Mouse (Mus musculus) adrenal gland, postnatal 10 days (tissue): Measurements from ENCODE around the gene Lamc3. TPM values are rescaled to one million over a fixed set of nuclear protein-coding genes. Genes with fewer than 3 reads are reported as not detected.
"Not testable (repeated sequence)": the region's sequence is repeated elsewhere in the genome, so short reads cannot be mapped to it uniquely, and the experiment has no call there.

Source experiments
- DNase-seq: peaks from one replicate; pipeline ENCODE4 v3.0.0; 2021; ENCODE audit warnings: mixed read lengths
- total RNA-seq, 2 experiments: library from RNA; stranded (reverse); gene quantifications; 2 replicates each; pipeline ENCODE4 v1.2.3; 2021

Lamc3 gene
- total RNA-seq, 2 experiments from 2014 or later, result 11.3 to 11.4 TPM

GRCm38 (mm10) chr2:31876446-31876845 is 10.6 kb upstream of the Lamc3 start:
- DNase-seq, result no peak

- no peak for DNase-seq
Observed at GRCm38 (mm10) chr2:31878610-31879009, 8.5 kb upstream of the Lamc3 start.

- peak; percentile 50 for DNase-seq
Observed at GRCm38 (mm10) chr2:31880868-31881267, 6.2 kb upstream of the Lamc3 start.

GRCm38 (mm10) chr2:31883061-31883460 is 4.0 kb upstream of the Lamc3 start:
- DNase-seq, result no peak

GRCm38 (mm10) chr2:31884806-31885205 is 2.3 kb upstream of the Lamc3 start:
- peak; percentile 64 for DNase-seq

- peak; percentile 51 for DNase-seq
Observed at GRCm38 (mm10) chr2:31888871-31889270, 1.8 kb downstream of the Lamc3 start.

GRCm38 (mm10) chr2:31891219-31891618 is 4.1 kb downstream of the Lamc3 start:
- peak; percentile 62 for DNase-seq

GRCm38 (mm10) chr2:31893110-31893669 is 6.1 kb downstream of the Lamc3 start:
- DNase-seq, result no peak

- no peak for DNase-seq
Observed at GRCm38 (mm10) chr2:31894221-31894870, 7.3 kb downstream of the Lamc3 start.

- DNase-seq, result no peak
Observed at GRCm38 (mm10) chr2:31900932-31901331, 13.8 kb downstream of the Lamc3 start.

- DNase-seq, result peak; percentile 42
Observed at GRCm38 (mm10) chr2:31901659-31902362, 14.7 kb downstream of the Lamc3 start.

- no peak for DNase-seq
Observed at GRCm38 (mm10) chr2:31904089-31904488, 17.0 kb downstream of the Lamc3 start.

GRCm38 (mm10) chr2:31904622-31905021 is 17.5 kb downstream of the Lamc3 start:
- no peak for DNase-seq

GRCm38 (mm10) chr2:31905682-31906081 is 18.6 kb downstream of the Lamc3 start:
- no peak for DNase-seq

GRCm38 (mm10) chr2:31906407-31906806 is 19.3 kb downstream of the Lamc3 start:
- no peak for DNase-seq

- no peak for DNase-seq
Observed at GRCm38 (mm10) chr2:31912575-31912974, 25.5 kb downstream of the Lamc3 start.

- not testable (repeated sequence) for DNase-seq
Observed at GRCm38 (mm10) chr2:31914213-31914612, 27.1 kb downstream of the Lamc3 start.

GRCm38 (mm10) chr2:31915112-31915511 is 28.0 kb downstream of the Lamc3 start:
- peak; percentile 87 for DNase-seq

GRCm38 (mm10) chr2:31917636-31918035 is 30.5 kb downstream of the Lamc3 start:
- DNase-seq, result peak; percentile 71

- no peak for DNase-seq
Observed at GRCm38 (mm10) chr2:31923645-31924044, 36.6 kb downstream of the Lamc3 start.

GRCm38 (mm10) chr2:31924811-31925210 is 37.7 kb downstream of the Lamc3 start:
- DNase-seq, result peak; percentile 45

GRCm38 (mm10) chr2:31925936-31926335 is 38.8 kb downstream of the Lamc3 start:
- DNase-seq, result no peak

GRCm38 (mm10) chr2:31929664-31930063 is 42.6 kb downstream of the Lamc3 start:
- DNase-seq, result no peak

- DNase-seq, result no peak
Observed at GRCm38 (mm10) chr2:31934551-31934950, 47.5 kb downstream of the Lamc3 start.
